Mouse (Mus musculus) bone marrow, adult 2 months (tissue): ENCODE measurements around the gene Castor1.
A peak's percentile ranks its signal among the peaks of the same experiment; 100 is the strongest.

Source experiments
- CTCF ChIP-seq: fragments of 200-500 bp; IDR thresholded peaks from 2 replicates; pipeline ENCODE4 v1.5.1; 2011; ENCODE audit warnings: low read length, control low read depth; ENCODE audit not compliant: control insufficient read depth, insufficient read depth
- POLR2A ChIP-seq: fragments of 200-500 bp; IDR thresholded peaks from 2 replicates; pipeline ENCODE4 v1.6.1; 2011; ENCODE audit warnings: low read depth, mild to moderate bottlenecking, control low read depth, low read length, borderline replicate concordance; ENCODE audit not compliant: control insufficient read depth

GRCm38 (mm10) chr11:4235665-4236545, 17.9 kb downstream of the Castor1 start, which contains the start of gene Osm:
- TF ChIP-seq CTCF: no peak
- TF ChIP-seq POLR2A: peak; percentile 45; the same call in 1 of the 2 replicates
